Mouse (Mus musculus) kidney, adult 2 months (tissue): Measurements from ENCODE around the gene Hoxd1.

Source experiments
- CTCF ChIP-seq: fragments of 200-500 bp; conservative IDR thresholded peaks from 2 replicates; pipeline ENCODE4 v1.5.1; 2011; ENCODE audit warnings: low read depth, mild to moderate bottlenecking, control low read depth, low read length, moderate library complexity, mixed read lengths; ENCODE audit not compliant: insufficient read depth, insufficient read length
- POLR2A ChIP-seq: fragments of 200-500 bp; IDR thresholded peaks from one replicate; pipeline ENCODE4 v1.6.1; 2011; ENCODE audit warnings: low read depth, low read length, control low read depth

DNA sequence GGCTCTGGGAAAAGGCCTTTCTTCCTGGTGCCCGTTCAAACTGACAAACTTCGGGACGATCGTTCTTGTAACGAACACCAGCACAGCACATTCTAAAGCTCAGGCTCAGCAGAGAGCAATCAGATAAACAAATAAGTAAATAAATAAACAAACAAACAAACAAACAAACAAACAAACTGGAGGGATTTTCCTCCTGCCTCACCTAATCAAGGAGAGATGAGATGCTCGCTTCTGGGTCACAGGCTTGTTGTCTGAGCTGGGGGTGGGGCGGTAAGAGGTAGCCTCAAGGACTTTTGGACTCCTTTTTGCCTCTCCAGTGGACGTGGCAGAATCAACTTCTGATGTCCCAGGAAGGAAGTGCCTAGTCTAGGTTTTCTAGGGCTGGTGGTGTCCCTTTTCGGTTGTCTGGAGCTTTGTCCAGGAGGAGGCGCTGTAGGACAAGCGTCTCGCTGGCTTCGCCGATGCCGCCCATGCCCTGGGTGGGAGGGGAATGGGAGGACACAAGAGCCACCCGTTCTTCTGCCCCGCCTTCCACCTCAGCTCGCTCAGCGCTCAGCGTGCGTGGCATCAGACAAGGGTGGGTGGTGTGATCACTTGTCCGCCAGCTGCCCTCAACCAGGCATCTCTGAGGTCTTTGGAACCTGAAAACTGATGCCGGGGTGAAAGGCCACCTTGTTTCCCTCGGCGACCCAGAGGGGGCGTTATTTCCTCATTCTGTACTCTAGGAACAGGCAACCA, 47.1 kb upstream of the Hoxd1 start:
- TF ChIP-seq POLR2A (no peak), CTCF (peak; percentile 92)
